Mouse (Mus musculus): ENCODE measurements around the gene Etv6.

GRCm38 (mm10) chr6:134122945-134123344 lies 87.4 kb downstream of the Etv6 start:
- TF ChIP-seq POLR2A (IDR thresholded peaks at IDR 0.05; ENCODE audit: insufficient read depth, low read depth, low read length) = no peak
- TF ChIP-seq CTCF (IDR thresholded peaks at IDR 0.05; ENCODE audit: insufficient read depth, low read depth, low read length) = no peak
